Mouse (Mus musculus) right cerebral cortex, postnatal 10 days (tissue): ENCODE measurements around the gene Foxg1.
A peak's percentile ranks its signal among the peaks of the same experiment; 100 is the strongest.

Experiments used
- DNase-seq, 2 experiments: peaks; one replicate each; pipeline ENCODE4 v3.0.0; 2021; ENCODE audit warnings: low spot score in 2 of 2

Gene Foxg1

DNA sequence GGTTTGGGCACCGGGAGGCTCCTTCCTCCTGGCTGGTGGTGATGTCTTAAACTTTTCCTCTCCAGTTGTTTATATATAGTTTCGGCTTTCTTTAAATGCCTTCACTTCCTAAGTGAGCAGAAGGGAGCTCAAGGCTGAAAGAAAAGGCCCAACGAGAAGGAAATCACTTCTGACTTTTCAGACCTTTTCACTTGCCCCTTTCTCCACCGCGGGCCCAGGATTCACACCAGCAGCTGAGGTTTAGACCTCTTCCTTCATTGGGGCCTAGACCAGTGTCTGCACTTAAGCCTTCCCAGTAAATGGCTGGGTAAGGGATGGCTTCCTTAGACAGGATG is 19.3 kb downstream of the Foxg1 start:
- peak in 1 of 2 experiments; percentile 34 for DNase-seq

DNA sequence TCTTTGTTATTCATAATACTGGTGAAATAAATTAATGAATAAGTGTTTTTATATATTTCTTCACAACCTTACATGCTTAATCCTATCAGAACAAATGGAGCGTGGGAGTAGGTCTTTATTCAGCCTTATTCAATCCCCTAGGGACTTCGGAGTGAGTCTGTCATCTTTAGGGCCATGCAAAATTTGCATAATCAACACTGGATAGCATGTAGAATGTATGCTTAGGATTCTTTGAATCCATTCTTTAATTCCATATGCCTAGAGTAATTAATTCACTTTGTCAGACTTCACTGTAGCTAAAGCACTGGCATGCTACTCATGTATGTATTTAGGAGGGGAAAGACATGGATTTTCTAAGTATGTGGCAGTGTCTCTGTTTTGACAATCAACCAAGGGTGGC is 27.4 kb downstream of the Foxg1 start:
- no peak for DNase-seq

GRCm38 (mm10) chr12:49417963-49418362 is 35.5 kb downstream of the Foxg1 start:
- DNase-seq: no peak
